Mouse (Mus musculus) hindbrain, embryonic 11.5 days (tissue): Measurements from ENCODE around the gene Olfr212. TPM values are rescaled to one million over a fixed set of nuclear protein-coding genes. Genes with fewer than 3 reads are reported as not detected.
"Not testable (repeated sequence)": the region's sequence is repeated elsewhere in the genome, so short reads cannot be mapped to it uniquely, and the experiment has no call there.

ENCODE experiments used
- ATAC-seq: fragments of 200-750 bp; cut with Nextera tagmentation; 2 replicates; pipeline ENCODE4 v1.8.0; 2017; ENCODE audit warnings: mild to moderate bottlenecking, moderate TSS enrichment, moderate library complexity; ENCODE audit not compliant: low FRiP score
- DNase-seq: peaks from one replicate; pipeline ENCODE4 v3.0.0-alpha.2; 2015; ENCODE audit warnings: low spot score
- H3K27ac ChIP-seq: fragments of 300-500 bp; sonication (generic); 2 replicates; pipeline ENCODE4 v1.5.1; 2014; ENCODE audit warnings: mild to moderate bottlenecking, low read depth, low read length
- H3K27me3 ChIP-seq: fragments of 300-500 bp; sonication (generic); 2 replicates; pipeline ENCODE4 v1.6.1; 2014; ENCODE audit warnings: mild to moderate bottlenecking, low read length, moderate library complexity, mixed read lengths; ENCODE audit not compliant: control insufficient read depth, insufficient read depth
- H3K36me3 ChIP-seq: fragments of 300-500 bp; sonication (generic); 2 replicates; pipeline ENCODE4 v1.6.1; 2014; ENCODE audit warnings: mild to moderate bottlenecking, low read length, moderate library complexity, mixed read lengths; ENCODE audit not compliant: control insufficient read depth, insufficient read depth
- H3K4me1 ChIP-seq: fragments of 300-500 bp; sonication (generic); replicated peaks from 2 replicates; pipeline ENCODE4 v1.6.1; 2014; ENCODE audit warnings: low read length, mixed read lengths; ENCODE audit not compliant: control insufficient read depth, insufficient read depth
- H3K4me2 ChIP-seq: fragments of 300-500 bp; sonication (generic); replicated peaks from 2 replicates; pipeline ENCODE4 v1.6.1; 2014; ENCODE audit warnings: mild to moderate bottlenecking, low read depth, low read length
- H3K4me3 ChIP-seq: fragments of 300-500 bp; sonication (generic); 2 replicates; pipeline ENCODE4 v1.5.1; 2014; ENCODE audit warnings: low read depth, low read length
- H3K9ac ChIP-seq: fragments of 300-500 bp; sonication (generic); 2 replicates; pipeline ENCODE4 v1.6.1; 2014; ENCODE audit warnings: low read depth, low read length
- H3K9me3 ChIP-seq: fragments of 300-500 bp; sonication (generic); 2 replicates; pipeline ENCODE4 v1.6.1; 2016; ENCODE audit warnings: low read length; ENCODE audit not compliant: control insufficient read depth
- WGBS: fragments of 180-500 bp; shearing (Covaris S2); extraction: QIAGEN DNeasy Blood & Tissue Kit; methylation state at CpG from one replicate; pipeline ENCODE4 v1.1.7; 2014; 5-methylcytosine and 5-hydroxymethylcytosine counted together
- polyA plus RNA-seq: library from polyadenylated mRNA; unstranded; fragments of >200 nt; fragmentation: Nextera tagmentation; extraction: Ambion mirVana; gene quantifications from 2 replicates; pipeline ENCODE4 v1.2.1, GENCODE M21; 2014

Gene Olfr212
- not detected in 2 replicates for polyA plus RNA-seq

GRCm38 (mm10) chr6:116506302-116507003, at the start of gene Olfr212:
Gene Olfr212 (plus strand): TSS chr6:116506516.
- not testable (repeated sequence) for H3K36me3 ChIP-seq, H3K4me1 ChIP-seq, H3K27me3 ChIP-seq, H3K9ac ChIP-seq, ATAC-seq, H3K4me2 ChIP-seq, H3K9me3 ChIP-seq, DNase-seq, H3K4me3 ChIP-seq, H3K27ac ChIP-seq
- WGBS, result 92% methylated on average over 17 of the region's 20 CpGs

- ATAC-seq, result no peak
- WGBS, result 83% methylated on average over 4 of the region's 4 CpGs
- no peaks in the 10 kb centered on the region for H3K36me3 ChIP-seq
These were observed 47.6 kb upstream of the Olfr212 start for GRCm38 (mm10) chr6:116458728-116459127.

GRCm38 (mm10) chr6:116459232-116459631, 47.1 kb upstream of the Olfr212 start:
- Histone ChIP-seq H3K4me3 (no peak overlapping the region), H3K9me3 (no peaks in the 10 kb centered on the region), H3K4me1 (no peaks in the 10 kb centered on the region), H3K27me3 (peaks cover 12% of the 10 kb centered on the region), H3K9ac (no peak overlapping the region), H3K27ac (no peak overlapping the region), H3K4me2 (no peak overlapping the region), H3K36me3 (no peaks in the 10 kb centered on the region)
- 70% methylated on average over 2 of the region's 2 CpGs for WGBS
- DNase-seq, result no peak
- ATAC-seq, result no peak

More at GRCm38 (mm10) chr6:116458728-116459127, 47.6 kb upstream of the Olfr212 start:
- no peak overlapping the region for H3K4me3 ChIP-seq
- H3K4me1 ChIP-seq, result no peaks in the 10 kb centered on the region
- no peaks in the 10 kb centered on the region for H3K9me3 ChIP-seq
- H3K4me2 ChIP-seq, result no peak overlapping the region
- no peak for DNase-seq
- H3K9ac ChIP-seq, result no peak overlapping the region
- no peak overlapping the region for H3K27ac ChIP-seq
- H3K27me3 ChIP-seq, result peaks cover 12% of the 10 kb centered on the region

GRCm38 (mm10) chr6:116460544-116461283, 45.6 kb upstream of the Olfr212 start, which contains the start of gene Alox5:
Gene Alox5 (minus strand): TSS chr6:116461178.
- no peaks in the 10 kb centered on the region for H3K4me1 ChIP-seq
- peak within 1 kb of the TSS; percentile 24; the same call in 1 of the 2 replicates for H3K9ac ChIP-seq
- DNase-seq, result peak; percentile 48
- ATAC-seq, result peak; percentile 69; the same call in 1 of the 2 replicates
- H3K4me2 ChIP-seq, result peak within 1 kb of the TSS; percentile 58
- no peaks in the 10 kb centered on the region for H3K9me3 ChIP-seq
- peaks cover 12% of the 10 kb centered on the region for H3K27me3 ChIP-seq
- no peaks in the 10 kb centered on the region for H3K36me3 ChIP-seq
- 4% methylated on average over 43 of the region's 43 CpGs for WGBS
- H3K27ac ChIP-seq, result no peak within 1 kb of the TSS
- H3K4me3 ChIP-seq, result peak within 1 kb of the TSS; percentile 34

GRCm38 (mm10) chr6:116468081-116468480, 38.2 kb upstream of the Olfr212 start:
- Histone ChIP-seq H3K27me3 (no peaks in the 10 kb centered on the region), H3K4me3 (no peak overlapping the region), H3K4me2 (no peak overlapping the region), H3K9me3 (no peaks in the 10 kb centered on the region), H3K4me1 (no peaks in the 10 kb centered on the region), H3K36me3 (no peaks in the 10 kb centered on the region), H3K9ac (no peak overlapping the region), H3K27ac (no peak overlapping the region)
- WGBS, result 39% methylated on average over 3 of the region's 3 CpGs
- ATAC-seq (no peak), DNase-seq (peak; percentile 10)

- DNase-seq (no peak), ATAC-seq (no peak)
- WGBS, result 86% methylated on average over 1 of the region's 1 CpGs
- Histone ChIP-seq H3K4me2 (no peak overlapping the region), H3K36me3 (no peaks in the 10 kb centered on the region), H3K9ac (no peak overlapping the region), H3K4me3 (no peak overlapping the region), H3K4me1 (no peaks in the 10 kb centered on the region; the same call in 1 of the 2 replicates), H3K27ac (no peak overlapping the region), H3K27me3 (no peaks in the 10 kb centered on the region), H3K9me3 (no peaks in the 10 kb centered on the region)
These were observed 21.2 kb upstream of the Olfr212 start for GRCm38 (mm10) chr6:116485081-116485480.

GRCm38 (mm10) chr6:116486833-116487232, 19.5 kb upstream of the Olfr212 start:
- Histone ChIP-seq H3K4me2 (no peak overlapping the region), H3K9ac (no peak overlapping the region), H3K27me3 (no peaks in the 10 kb centered on the region), H3K36me3 (no peaks in the 10 kb centered on the region), H3K4me1 (no peaks in the 10 kb centered on the region; the same call in 1 of the 2 replicates), H3K4me3 (no peak overlapping the region), H3K9me3 (no peaks in the 10 kb centered on the region), H3K27ac (no peak overlapping the region)
- DNase-seq (no peak), ATAC-seq (no peak)
- WGBS, result 81% methylated on average over 1 of the region's 1 CpGs

GRCm38 (mm10) chr6:116488791-116489190, 17.5 kb upstream of the Olfr212 start, which contains the start of gene Olfr211:
Gene Olfr211 (plus strand): TSS chr6:116489091.
- Histone ChIP-seq H3K36me3 (no peaks in the 10 kb centered on the region), H3K9ac (no peak within 1 kb of the TSS), H3K4me1 (no peaks in the 10 kb centered on the region; the same call in 1 of the 2 replicates), H3K27me3 (no peaks in the 10 kb centered on the region), H3K9me3 (no peaks in the 10 kb centered on the region), H3K27ac (no peak within 1 kb of the TSS), H3K4me2 (no peak within 1 kb of the TSS), H3K4me3 (no peak within 1 kb of the TSS)
- no peak for ATAC-seq
- DNase-seq, result no peak
- WGBS, result 80% methylated on average over 4 of the region's 4 CpGs
